Mouse (Mus musculus): ENCODE measurements around the gene Olfr13.

- TF ChIP-seq CTCF (IDR thresholded peaks at IDR 0.05; ENCODE audit: low read depth, low read length): no peak
- TF ChIP-seq POLR2A (IDR thresholded peaks at IDR 0.05; ENCODE audit: extremely low read depth, insufficient read depth, low read length): no peak
Measured at GRCm38 (mm10) chr6:43159502-43159901, 12.4 kb upstream of the Olfr13 start.

All from liver, adult 2 months (tissue).